Mouse (Mus musculus) limb, embryonic 14.5 days (tissue): Measurements from ENCODE around the gene Naa30. TPM values are rescaled to one million over a fixed set of nuclear protein-coding genes. Genes with fewer than 3 reads are reported as not detected.

Experiments used
- ATAC-seq: fragments of 200-750 bp; cut with Nextera tagmentation; 2 replicates; pipeline ENCODE4 v1.8.0; 2017; ENCODE audit warnings: low read depth, moderate number of reproducible peaks, moderate TSS enrichment; ENCODE audit not compliant: low FRiP score
- DNase-seq: peaks from one replicate; pipeline ENCODE4 v3.0.0-alpha.2; 2015; ENCODE audit warnings: low spot score
- H3K27ac ChIP-seq: fragments of 300-500 bp; sonication (generic); replicated peaks from 2 replicates; pipeline ENCODE4 v1.5.1; 2014; ENCODE audit warnings: low read depth, mild to moderate bottlenecking, low read length, moderate library complexity, mixed read lengths
- H3K27me3 ChIP-seq: fragments of 300-500 bp; sonication (generic); 2 replicates; pipeline ENCODE4 v1.6.1; 2014; ENCODE audit warnings: low read length, mixed read lengths; ENCODE audit not compliant: control insufficient read depth, insufficient read depth
- H3K36me3 ChIP-seq: fragments of 300-500 bp; sonication (generic); 2 replicates; pipeline ENCODE4 v1.6.1; 2014; ENCODE audit warnings: mild to moderate bottlenecking, low read length, moderate library complexity, mixed read lengths; ENCODE audit not compliant: control insufficient read depth, insufficient read depth
- H3K4me1 ChIP-seq: fragments of 300-500 bp; sonication (generic); 2 replicates; pipeline ENCODE4 v1.6.1; 2014; ENCODE audit warnings: antibody characterized with exemption, low read length, mixed read lengths; ENCODE audit not compliant: control insufficient read depth, insufficient read depth
- H3K4me2 ChIP-seq: fragments of 300-500 bp; sonication (generic); replicated peaks from 2 replicates; pipeline ENCODE4 v1.6.1; 2014; ENCODE audit warnings: low read depth, mild to moderate bottlenecking, low read length, moderate library complexity; ENCODE audit not compliant: severe bottlenecking
- H3K4me3 ChIP-seq: fragments of 300-500 bp; sonication (generic); replicated peaks from 2 replicates; pipeline ENCODE4 v1.5.1; 2014; ENCODE audit warnings: low read length
- H3K9ac ChIP-seq: fragments of 300-500 bp; sonication (generic); 2 replicates; pipeline ENCODE4 v1.6.1; 2014; ENCODE audit warnings: mild to moderate bottlenecking, low read depth, low read length, moderate library complexity; ENCODE audit not compliant: severe bottlenecking
- H3K9me3 ChIP-seq: fragments of 300-500 bp; sonication (generic); 2 replicates; pipeline ENCODE4 v1.6.1; 2016; ENCODE audit warnings: low read length; ENCODE audit not compliant: control insufficient read depth
- POLR2A ChIP-seq: fragments of 200-500 bp; IDR thresholded peaks from 2 replicates; pipeline ENCODE4 v1.8.0; 2012; ENCODE audit warnings: inconsistent platforms, mild to moderate bottlenecking, moderate library complexity, borderline replicate concordance; ENCODE audit not compliant: insufficient read depth, insufficient read length; ENCODE audit errors: extremely low read depth
- WGBS: fragments of 180-500 bp; shearing (Covaris S2); extraction: QIAGEN DNeasy Blood & Tissue Kit; methylation state at CpG from one replicate; pipeline ENCODE4 v1.1.7; 2014; 5-methylcytosine and 5-hydroxymethylcytosine counted together
- polyA plus RNA-seq, 2 experiments: library from polyadenylated mRNA; depleted of rRNA in 1 of 2; stranded (reverse) in 1 of 2; unstranded in 1 of 2; fragments of >200 nt; fragmentation: Nextera tagmentation in 1 of 2; extraction: Ambion mirVana in 1 of 2; gene quantifications; 2 replicates each; pipeline versions ENCODE4 v1.2.1 to v1.2.3; 2012 to 2014

The Naa30 gene
- polyA plus RNA-seq, 2 experiments = 15.9 to 18.4 TPM

DNA sequence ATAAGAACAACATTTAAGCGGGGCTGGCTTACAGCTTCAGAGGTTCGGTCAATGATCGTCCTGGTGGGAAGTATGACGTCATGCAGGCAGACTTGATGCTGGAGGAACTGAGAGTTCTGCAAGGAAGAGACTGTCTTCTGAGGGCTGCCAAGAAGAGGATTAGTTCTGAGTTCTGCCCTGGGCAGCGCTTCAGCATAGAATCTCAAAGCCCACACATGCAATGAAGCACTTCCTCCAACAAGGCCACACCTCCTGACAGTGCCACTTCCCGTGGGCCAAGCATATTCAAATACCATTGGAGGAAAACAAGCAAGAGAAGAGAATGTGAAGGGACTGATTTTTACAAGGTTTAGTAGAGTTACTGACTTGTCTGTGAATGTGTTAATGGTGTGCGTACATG is 31.3 kb upstream of the Naa30 start:
- H3K4me3 ChIP-seq = no peak overlapping the region
- DNase-seq (no peak), ATAC-seq (no peak)
- H3K9ac ChIP-seq = no peak overlapping the region
- no peak overlapping the region for H3K27ac ChIP-seq
- no peaks in the 10 kb centered on the region for H3K36me3 ChIP-seq
- 91% methylated on average over 7 of the region's 7 CpGs for WGBS
- no peaks in the 10 kb centered on the region for H3K9me3 ChIP-seq
- H3K4me2 ChIP-seq = no peak overlapping the region
- H3K4me1 ChIP-seq = no peaks in the 10 kb centered on the region
- no peak for TF ChIP-seq POLR2A
- H3K27me3 ChIP-seq = no peaks in the 10 kb centered on the region

DNA sequence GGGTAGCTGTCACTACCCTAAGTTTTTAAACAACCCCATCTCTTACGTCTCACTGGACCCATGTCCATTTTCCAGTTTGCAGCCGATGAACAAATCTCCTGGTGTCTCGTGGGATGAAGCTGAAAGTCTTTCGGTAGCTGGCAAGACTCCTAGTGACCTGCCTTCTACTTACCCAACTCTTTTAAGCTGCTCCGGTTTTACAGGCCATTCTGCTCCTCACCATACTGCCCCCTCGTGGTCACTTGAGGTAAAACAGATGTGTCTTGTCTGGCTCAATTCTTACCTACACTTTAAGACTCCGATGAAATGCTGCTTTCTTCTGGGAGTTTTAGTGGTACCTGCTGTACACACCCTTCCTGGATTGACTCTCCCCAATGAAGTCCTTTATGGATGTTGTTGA is 18.2 kb upstream of the Naa30 start:
- no peaks in the 10 kb centered on the region for H3K27me3 ChIP-seq
- no peaks in the 10 kb centered on the region for H3K4me1 ChIP-seq
- H3K9ac ChIP-seq = no peak overlapping the region
- no peak overlapping the region for H3K27ac ChIP-seq
- no peaks in the 10 kb centered on the region for H3K9me3 ChIP-seq
- no peak overlapping the region for H3K4me3 ChIP-seq
- ATAC-seq (no peak), DNase-seq (peak; percentile 69)
- no peak for TF ChIP-seq POLR2A
- no peaks in the 10 kb centered on the region for H3K36me3 ChIP-seq
- 37% methylated on average over 7 of the region's 7 CpGs for WGBS
- no peak overlapping the region for H3K4me2 ChIP-seq

- Histone ChIP-seq H3K9me3 (no peaks in the 10 kb centered on the region), H3K27ac (no peak overlapping the region), H3K4me1 (no peaks in the 10 kb centered on the region), H3K36me3 (no peaks in the 10 kb centered on the region), H3K4me2 (no peak overlapping the region), H3K27me3 (no peaks in the 10 kb centered on the region), H3K4me3 (no peak overlapping the region), H3K9ac (no peak overlapping the region)
- TF ChIP-seq POLR2A = no peak
- DNase-seq (no peak), ATAC-seq (no peak)
- WGBS = 22% methylated on average over 5 of the region's 5 CpGs
Measured at GRCm38 (mm10) chr14:49155572-49155971, 16.5 kb upstream of the Naa30 start.

DNA sequence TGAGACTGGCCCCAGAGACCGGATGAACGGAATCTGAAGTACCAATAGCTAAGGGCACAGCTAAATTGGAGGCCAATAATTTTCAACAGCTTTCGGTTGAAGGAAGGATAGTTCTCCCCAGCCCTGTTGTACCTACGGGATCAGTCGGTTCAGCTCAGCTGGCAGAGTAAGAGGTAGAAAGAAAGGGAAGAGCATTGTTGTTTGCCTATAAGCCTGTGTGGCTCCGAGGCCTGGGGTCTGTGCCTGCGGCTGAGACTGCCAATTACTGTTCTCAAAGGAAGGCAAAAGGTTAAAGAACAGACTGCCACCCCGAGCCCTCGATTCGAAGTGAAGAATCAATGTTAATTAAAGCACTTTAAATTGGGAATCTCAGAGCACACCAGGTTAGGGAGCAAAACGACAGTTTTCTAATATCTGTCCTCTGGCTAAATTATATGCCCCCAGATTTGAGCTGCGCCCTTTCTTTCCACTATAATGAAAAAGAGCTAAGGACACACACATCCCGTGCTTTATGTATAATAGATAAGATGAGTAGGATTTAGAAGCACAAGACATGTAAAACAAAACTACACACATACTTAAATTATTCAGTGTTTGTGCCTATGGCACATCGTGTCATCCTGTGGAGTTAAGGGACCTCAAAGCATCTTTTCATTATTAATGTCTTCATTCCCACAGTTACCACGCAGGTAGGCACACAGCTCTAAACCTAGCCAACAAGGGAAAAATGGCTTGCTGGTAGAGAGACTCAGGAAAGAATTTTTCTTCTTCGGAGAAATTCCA is 13.7 kb upstream of the Naa30 start:
- ATAC-seq = no peak
- WGBS = 73% methylated on average over 16 of the region's 16 CpGs
- no peaks in the 10 kb centered on the region for H3K36me3 ChIP-seq

DNA sequence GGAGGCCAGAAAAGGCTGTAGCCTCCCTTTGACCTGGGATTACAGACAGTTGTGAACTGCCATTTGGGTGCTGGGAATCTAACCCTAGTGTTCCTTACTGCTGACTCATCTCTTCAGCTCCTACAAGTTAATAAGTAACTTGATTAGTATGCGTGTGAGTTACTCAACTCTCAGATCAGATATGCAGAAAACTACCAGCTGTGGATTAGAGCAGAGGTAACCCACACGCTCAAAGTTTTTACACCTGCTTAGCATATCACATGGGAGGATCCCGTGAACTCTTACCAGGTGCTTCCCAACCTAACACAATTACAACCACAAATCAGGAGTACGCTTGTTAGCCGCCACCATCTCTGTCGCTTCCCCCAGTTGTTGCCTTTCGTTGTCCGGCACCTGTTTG is 740 bp upstream of the Naa30 start:
- no peak for ATAC-seq
- 20% methylated on average over 8 of the region's 8 CpGs for WGBS
- Histone ChIP-seq H3K4me1 (peaks cover 23% of the 10 kb centered on the region), H3K36me3 (0 out of 2 replicates have a peak, but pooled peaks cover 3% of the 10 kb centered on the region), H3K27me3 (no peaks in the 10 kb centered on the region), H3K4me2 (peak overlapping the region; percentile 94), H3K9me3 (no peaks in the 10 kb centered on the region), H3K4me3 (peak overlapping the region; percentile 87), H3K9ac (peak overlapping the region; percentile 95), H3K27ac (no peak overlapping the region)
- no peak for DNase-seq
- no peak for TF ChIP-seq POLR2A

More for the DNA sequence above, 13.7 kb upstream of the Naa30 start:
- H3K27me3 ChIP-seq = no peaks in the 10 kb centered on the region
- H3K4me3 ChIP-seq = no peak overlapping the region
- H3K27ac ChIP-seq = no peak overlapping the region
- H3K4me1 ChIP-seq = no peaks in the 10 kb centered on the region
- no peak overlapping the region for H3K9ac ChIP-seq
- TF ChIP-seq POLR2A = no peak
- no peak for DNase-seq
- no peak overlapping the region for H3K4me2 ChIP-seq
- H3K9me3 ChIP-seq = no peaks in the 10 kb centered on the region
